Mouse (Mus musculus): ENCODE measurements around the gene Cwc25. TPM values are rescaled to one million over a fixed set of nuclear protein-coding genes. Genes with fewer than 3 reads are reported as not detected.
A peak's percentile ranks its signal among the peaks of the same experiment; 100 is the strongest.

Cwc25 gene
- total and polyA plus RNA-seq, 2 experiments from 2014 or later: 11.8 to 15.5 TPM

GRCm38 (mm10) chr11:97703039-97703826 is 63.1 kb downstream of the Cwc25 start, which contains the start of gene Psmb3:
Gene Psmb3 (plus strand): TSS chr11:97703399.
- Histone ChIP-seq H3K4me2 (ENCODE audit: low read depth) (peak within 1 kb of the TSS; percentile 71), H3K27ac (ENCODE audit: low read depth, low read length) (peak within 1 kb of the TSS; percentile 92), H3K36me3 (ENCODE audit: insufficient read depth) (peaks cover 23% of the 10 kb centered on the region), H3K9me3 (ENCODE audit: low read length) (no peaks in the 10 kb centered on the region), H3K4me3 (ENCODE audit: low read depth, low read length) (peak within 1 kb of the TSS; percentile 83), H3K27me3 (ENCODE audit: insufficient read depth, low read length) (no peaks in the 10 kb centered on the region), H3K9ac (peak within 1 kb of the TSS; percentile 78), H3K4me1 (ENCODE audit: insufficient read depth) (peaks cover 17% of the 10 kb centered on the region)
- no peak for TF ChIP-seq CTCF (IDR thresholded peaks at IDR 0.05; ENCODE audit: low read depth)
- ATAC-seq (peak; percentile 89), DNase-seq (peak; percentile 100)
- WGBS: under 1% methylated on average over 35 of the region's 35 CpGs

GRCm38 (mm10) chr11:97702393-97702745 is 64.0 kb downstream of the Cwc25 start:
- peak overlapping the region; percentile 78 for H3K9ac ChIP-seq
- H3K9me3 ChIP-seq (ENCODE audit: low read length): no peaks in the 10 kb centered on the region
- H3K27me3 ChIP-seq (ENCODE audit: insufficient read depth, low read length): no peaks in the 10 kb centered on the region
- no peak for TF ChIP-seq CTCF (IDR thresholded peaks at IDR 0.05; ENCODE audit: low read depth)
- peak overlapping the region; percentile 71 for H3K4me2 ChIP-seq (ENCODE audit: low read depth)
- peaks cover 19% of the 10 kb centered on the region for H3K4me1 ChIP-seq (ENCODE audit: insufficient read depth)
- H3K36me3 ChIP-seq (ENCODE audit: insufficient read depth): peaks cover 18% of the 10 kb centered on the region
- ATAC-seq (peak; percentile 17; the same call in 1 of the 2 replicates), DNase-seq (peak; percentile 96)
- H3K4me3 ChIP-seq (ENCODE audit: low read depth, low read length): peak overlapping the region; percentile 83
- WGBS: 1% methylated on average over 24 of the region's 24 CpGs
- peak overlapping the region; percentile 92 for H3K27ac ChIP-seq (ENCODE audit: low read depth, low read length)

- Histone ChIP-seq H3K4me1 (ENCODE audit: insufficient read depth) (peaks cover 25% of the 10 kb centered on the region), H3K27ac (ENCODE audit: low read depth, low read length) (peak overlapping the region; percentile 60), H3K4me2 (ENCODE audit: low read depth) (peak overlapping the region; percentile 71), H3K9ac (peak overlapping the region; percentile 38), H3K4me3 (ENCODE audit: low read depth, low read length) (peak overlapping the region; percentile 92), H3K27me3 (ENCODE audit: insufficient read depth, low read length) (no peaks in the 10 kb centered on the region), H3K36me3 (ENCODE audit: insufficient read depth) (peaks cover 12% of the 10 kb centered on the region; the same call in 1 of the 2 replicates), H3K9me3 (ENCODE audit: low read length) (no peaks in the 10 kb centered on the region)
- TF ChIP-seq CTCF (IDR thresholded peaks at IDR 0.05; ENCODE audit: low read depth): no peak
- 42% methylated on average over 15 of the region's 15 CpGs for WGBS
- ATAC-seq: no peak
- peak; percentile 27 for DNase-seq
Observed at GRCm38 (mm10) chr11:97701581-97702392, 64.6 kb downstream of the Cwc25 start.

- ATAC-seq (no peak), DNase-seq (no peak)
- peak overlapping the region; percentile 98 for H3K9ac ChIP-seq
- peak overlapping the region; percentile 95 for H3K27ac ChIP-seq (ENCODE audit: low read depth, low read length)
- H3K4me1 ChIP-seq (ENCODE audit: insufficient read depth): peaks cover 33% of the 10 kb centered on the region
- WGBS: 18% methylated on average over 30 of the region's 30 CpGs
- no peaks in the 10 kb centered on the region for H3K9me3 ChIP-seq (ENCODE audit: low read length)
- H3K4me2 ChIP-seq (ENCODE audit: low read depth): peak overlapping the region; percentile 71
- no peaks in the 10 kb centered on the region for H3K27me3 ChIP-seq (ENCODE audit: insufficient read depth, low read length)
- TF ChIP-seq CTCF (IDR thresholded peaks at IDR 0.05; ENCODE audit: low read depth): no peak
- peak overlapping the region; percentile 92 for H3K4me3 ChIP-seq (ENCODE audit: low read depth, low read length)
- peaks cover 4% of the 10 kb centered on the region; the same call in 1 of the 2 replicates for H3K36me3 ChIP-seq (ENCODE audit: insufficient read depth)
Observed at GRCm38 (mm10) chr11:97700746-97701580, 65.4 kb downstream of the Cwc25 start.

GRCm38 (mm10) chr11:97700003-97700745 is 66.2 kb downstream of the Cwc25 start, which contains the start of gene Pcgf2:
Gene Pcgf2 (minus strand): TSS chr11:97700497.
- Histone ChIP-seq H3K4me2 (ENCODE audit: low read depth) (peak within 1 kb of the TSS; percentile 71), H3K9me3 (ENCODE audit: low read length) (no peaks in the 10 kb centered on the region), H3K27ac (ENCODE audit: low read depth, low read length) (peak within 1 kb of the TSS; percentile 95), H3K27me3 (ENCODE audit: insufficient read depth, low read length) (no peaks in the 10 kb centered on the region), H3K9ac (peak within 1 kb of the TSS; percentile 98), H3K4me3 (ENCODE audit: low read depth, low read length) (peak within 1 kb of the TSS; percentile 92), H3K4me1 (ENCODE audit: insufficient read depth) (peaks cover 41% of the 10 kb centered on the region), H3K36me3 (ENCODE audit: insufficient read depth) (no peaks in the 10 kb centered on the region)
- DNase-seq: peak; percentile 85
- 1% methylated on average over 85 of the region's 85 CpGs for WGBS
- peak; percentile 9; the same call in 1 of the 2 replicates for TF ChIP-seq CTCF (IDR thresholded peaks at IDR 0.05; ENCODE audit: low read depth)
- peak; percentile 6 for ATAC-seq

GRCm38 (mm10) chr11:97699626-97700002 is 66.7 kb downstream of the Cwc25 start:
- TF ChIP-seq CTCF (IDR thresholded peaks at IDR 0.05; ENCODE audit: low read depth): no peak
- no peaks in the 10 kb centered on the region for H3K9me3 ChIP-seq (ENCODE audit: low read length)
- no peaks in the 10 kb centered on the region for H3K36me3 ChIP-seq (ENCODE audit: insufficient read depth)
- H3K4me3 ChIP-seq (ENCODE audit: low read depth, low read length): peak overlapping the region; percentile 92
- DNase-seq (peak; percentile 94), ATAC-seq (peak; percentile 32)
- H3K9ac ChIP-seq: peak overlapping the region; percentile 98
- H3K4me2 ChIP-seq (ENCODE audit: low read depth): peak overlapping the region; percentile 71
- peak overlapping the region; percentile 95 for H3K27ac ChIP-seq (ENCODE audit: low read depth, low read length)
- H3K27me3 ChIP-seq (ENCODE audit: insufficient read depth, low read length): no peaks in the 10 kb centered on the region
- peaks cover 45% of the 10 kb centered on the region for H3K4me1 ChIP-seq (ENCODE audit: insufficient read depth)
- 0% methylated on average over 5 of the region's 9 CpGs for WGBS

All from forebrain, postnatal 0 days (tissue).